Mouse (Mus musculus) kidney, adult 2 months (tissue): Measurements from ENCODE around the gene H2afv. TPM values are rescaled to one million over a fixed set of nuclear protein-coding genes. Genes with fewer than 3 reads are reported as not detected.

ENCODE experiments used
- DNase-seq: peaks from one replicate; pipeline ENCODE4 v3.0.0; 2021
- H3K27ac ChIP-seq: fragments of 200-500 bp; 2 replicates; pipeline ENCODE4 v1.5.1; 2012; ENCODE audit warnings: low read depth, low read length, control low read depth, inconsistent platforms; ENCODE audit not compliant: insufficient read depth
- H3K27me3 ChIP-seq: fragments of 200-500 bp; replicated peaks from 2 replicates; pipeline ENCODE4 v1.6.1; 2012; ENCODE audit warnings: mild to moderate bottlenecking, moderate library complexity, low read length, inconsistent platforms; ENCODE audit not compliant: control insufficient read depth, insufficient read depth
- H3K36me3 ChIP-seq: fragments of 200-500 bp; 2 replicates; pipeline ENCODE4 v1.6.1; 2012; ENCODE audit warnings: mild to moderate bottlenecking, moderate library complexity, low read length, inconsistent platforms; ENCODE audit not compliant: control insufficient read depth, insufficient read depth
- H3K4me1 ChIP-seq: fragments of 200-500 bp; 2 replicates; pipeline ENCODE4 v1.6.1; 2011; ENCODE audit warnings: low read length; ENCODE audit not compliant: control insufficient read depth, insufficient read depth
- H3K4me3 ChIP-seq: fragments of 200-500 bp; 2 replicates; pipeline ENCODE4 v1.5.1; 2011; ENCODE audit warnings: mild to moderate bottlenecking, low read depth, low read length, control low read depth; ENCODE audit not compliant: insufficient read depth
- CTCF ChIP-seq: fragments of 200-500 bp; conservative IDR thresholded peaks from 2 replicates; pipeline ENCODE4 v1.5.1; 2011; ENCODE audit warnings: low read depth, mild to moderate bottlenecking, control low read depth, low read length, moderate library complexity, mixed read lengths; ENCODE audit not compliant: insufficient read depth, insufficient read length
- POLR2A ChIP-seq: fragments of 200-500 bp; IDR thresholded peaks from one replicate; pipeline ENCODE4 v1.6.1; 2011; ENCODE audit warnings: low read depth, low read length, control low read depth
- WGBS: fragments of 180-500 bp; shearing (Covaris S2); methylation state at CpG from one replicate; pipeline ENCODE4 v1.1.7; 2018; 5-methylcytosine and 5-hydroxymethylcytosine counted together
- polyA plus RNA-seq: library from polyadenylated mRNA; depleted of rRNA; stranded (reverse); fragments of >200 nt; gene quantifications from 2 replicates; pipeline ENCODE4 v1.2.3, GENCODE M21; 2012

H2afv gene
- polyA plus RNA-seq, 1 experiment: 76.1 TPM

- no peaks in the 10 kb centered on the region; the same call in 1 of the 2 replicates for H3K36me3 ChIP-seq
- H3K4me3 ChIP-seq: no peak overlapping the region
- H3K27ac ChIP-seq: no peak overlapping the region
- peak; percentile 76 for DNase-seq
- H3K27me3 ChIP-seq: no peaks in the 10 kb centered on the region
- TF ChIP-seq POLR2A (no peak), CTCF (peak; percentile 81)
- 82% methylated on average over 19 of the region's 19 CpGs for WGBS
- H3K4me1 ChIP-seq: peaks cover 13% of the 10 kb centered on the region
Observed at GRCm38 (mm10) chr11:6402515-6403510, 41.4 kb downstream of the H2afv start.

- no peak for TF ChIP-seq POLR2A
- TF ChIP-seq CTCF: no peak
- Histone ChIP-seq H3K4me1 (no peaks in the 10 kb centered on the region), H3K27ac (no peak overlapping the region), H3K36me3 (no peaks in the 10 kb centered on the region), H3K4me3 (no peak overlapping the region), H3K27me3 (no peaks in the 10 kb centered on the region)
- WGBS: 88% methylated on average over 10 of the region's 10 CpGs
- no peak for DNase-seq
Observed at GRCm38 (mm10) chr11:6398141-6398540, 46.1 kb downstream of the H2afv start.

- DNase-seq: peak; percentile 35
- H3K27ac ChIP-seq: no peak overlapping the region
- H3K4me3 ChIP-seq: no peak overlapping the region
- WGBS: 74% methylated on average over 5 of the region's 5 CpGs
- TF ChIP-seq CTCF (no peak), POLR2A (no peak)
- no peaks in the 10 kb centered on the region for H3K27me3 ChIP-seq
- no peaks in the 10 kb centered on the region for H3K36me3 ChIP-seq
- peaks cover 10% of the 10 kb centered on the region for H3K4me1 ChIP-seq
Observed at GRCm38 (mm10) chr11:6395565-6395964, 48.7 kb downstream of the H2afv start.

- Histone ChIP-seq H3K4me1 (peaks cover 16% of the 10 kb centered on the region), H3K27ac (no peak overlapping the region), H3K4me3 (no peak overlapping the region), H3K27me3 (no peaks in the 10 kb centered on the region), H3K36me3 (no peaks in the 10 kb centered on the region)
- 42% methylated on average over 1 of the region's 1 CpGs for WGBS
- DNase-seq: no peak
- no peak for TF ChIP-seq CTCF
- TF ChIP-seq POLR2A: no peak
Observed at GRCm38 (mm10) chr11:6393866-6394265, 50.4 kb downstream of the H2afv start.

- whole genome bisulfite sequencing: 79% methylated on average over 6 of the region's 6 CpGs
- TF ChIP-seq POLR2A (no peak), CTCF (no peak)
- H3K36me3 ChIP-seq: no peaks in the 10 kb centered on the region
Observed at GRCm38 (mm10) chr11:6392857-6393256, 51.4 kb downstream of the H2afv start.

GRCm38 (mm10) chr11:6391516-6392276 lies 52.5 kb downstream of the H2afv start:
- Histone ChIP-seq H3K27ac (no peak overlapping the region), H3K36me3 (no peaks in the 10 kb centered on the region), H3K27me3 (no peaks in the 10 kb centered on the region), H3K4me3 (no peak overlapping the region), H3K4me1 (peaks cover 16% of the 10 kb centered on the region)
- DNase-seq: no peak
- no peak for TF ChIP-seq POLR2A
- no peak for TF ChIP-seq CTCF
- 80% methylated on average over 8 of the region's 8 CpGs for WGBS

More at GRCm38 (mm10) chr11:6392857-6393256, 51.4 kb downstream of the H2afv start:
- no peak overlapping the region for H3K27ac ChIP-seq
- no peak for DNase-seq
- no peaks in the 10 kb centered on the region for H3K27me3 ChIP-seq
- H3K4me1 ChIP-seq: peaks cover 16% of the 10 kb centered on the region
- H3K4me3 ChIP-seq: no peak overlapping the region
